9 mouse cellular contexts compared by ENCODE assay signal in genomic region chr8:109458580-109458979, GRCm38 (mm10). TPM values are rescaled to one million over a fixed set of nuclear protein-coding genes. Genes with fewer than 3 reads are reported as not detected.
A peak's percentile ranks its signal among the peaks of the same experiment; 100 is the strongest.
DNase-seq lines count a peak whose midpoint lies in the region; ATAC-seq and TF ChIP-seq lines count a peak whose summit lies in the region.
"Had no signal": no experiment of that assay in that cellular context is flagged by ENCODE, and none has a peak within 500 bp of the region (broad histone marks: within the 10 kb centered on the region; RNA-seq: fewer than 3 reads in every experiment).

No protein-coding gene starts in this region.

- no peak overlapping the region for H3K4me2 ChIP-seq in liver, embryonic 12.5 days

- no peak overlapping the region for H3K27ac ChIP-seq in ES-Bruce4 (ENCODE audit: insufficient read depth, low read length)
- no peak overlapping the region for H3K27ac ChIP-seq in liver, embryonic 12.5 days

- H3K9ac ChIP-seq in ES-Bruce4 (ENCODE audit: low read depth, poor library complexity, severe bottlenecking), result no peak overlapping the region
- no peak overlapping the region for H3K9ac ChIP-seq in liver, embryonic 12.5 days

- TF ChIP-seq CTCF in ES-Bruce4 (IDR thresholded peaks at IDR 0.05; ENCODE audit: low read depth, low read length), result no peak

- peak overlapping the region; percentile 8; the same call in 1 of the 2 replicates for H3K4me3 ChIP-seq in ES-Bruce4 (ENCODE audit: low read depth, low read length)
- H3K4me3 ChIP-seq in liver, embryonic 12.5 days, result no peak overlapping the region

- H3K9me3 ChIP-seq in ES-Bruce4 (replicated peaks; ENCODE audit: control insufficient read depth, insufficient read depth, low read length, poor library complexity, severe bottlenecking), result no peaks in the 10 kb centered on the region
- no peaks in the 10 kb centered on the region for H3K9me3 ChIP-seq in liver, embryonic 12.5 days (replicated peaks)

- peak; percentile 10 to 50 for DNase-seq in kidney, postnatal 25 days
- no peak for DNase-seq in kidney, adult 9 months
- peak; percentile 84 for DNase-seq in MN1 (ENCODE audit: low spot score)
- peak; percentile 26 for DNase-seq in heart, postnatal 4 days
- no peak for DNase-seq in testis, postnatal 10 days (ENCODE audit: low spot score)
- no peak for DNase-seq in urinary bladder, postnatal 4 days (ENCODE audit: low spot score in 2 of 2)

- peaks cover 4% of the 10 kb centered on the region for H3K4me1 ChIP-seq in ES-Bruce4 (ENCODE audit: control insufficient read depth, insufficient read depth, low read length)
- no peaks in the 10 kb centered on the region for H3K4me1 ChIP-seq in liver, embryonic 12.5 days

- H3K27me3 ChIP-seq in ES-Bruce4 (ENCODE audit: control insufficient read depth, insufficient read depth, low read length, poor library complexity, severe bottlenecking), result no peaks in the 10 kb centered on the region
- H3K27me3 ChIP-seq in liver, embryonic 12.5 days (replicated peaks), result no peaks in the 10 kb centered on the region

- no peak for ATAC-seq in liver, embryonic 12.5 days

- TF ChIP-seq POLR2A in ES-Bruce4 (IDR thresholded peaks at IDR 0.05; ENCODE audit: insufficient read depth, low read length), result no peak

- no peak for TF ChIP-seq EP300 in ES-Bruce4 (IDR thresholded peaks at IDR 0.05; ENCODE audit: insufficient read depth, low read depth, low read length)

- no peaks in the 10 kb centered on the region for H3K36me3 ChIP-seq in ES-Bruce4 (ENCODE audit: control insufficient read depth, insufficient read depth, low read length, poor library complexity, severe bottlenecking)
- no peaks in the 10 kb centered on the region for H3K36me3 ChIP-seq in liver, embryonic 12.5 days

- WGBS in liver, embryonic 12.5 days (ENCODE audit: insufficient replicate concordance), result 78% methylated on average over 12 of the region's 12 CpGs

RNA-seq across cellular contexts. Expression of gene Pmfbp1, which starts 35.2 kb away (rescaled TPM):
- polyA plus RNA-seq in ES-Bruce4 (2011; ENCODE audit: insufficient read depth, insufficient read length, low read depth, missing spikeins), result not detected in 2 replicates
- total RNA-seq in heart, postnatal 4 days (2021), result not detected
- polyA plus RNA-seq in liver, embryonic 12.5 days (2016; fragmentation: Nextera tagmentation; extraction: Ambion mirVana), result not detected in 2 replicates
- total RNA-seq: heart, postnatal 14 days had no signal

Comparison
In these comparisons a context has a peak if more than half of its experiments do, and no peak if none do; other contexts are left out.
1. DNase-seq: peak in kidney, postnatal 25 days (2 of 2), MN1 (single experiment) and heart, postnatal 4 days (single experiment); none in kidney, adult 9 months (single experiment), testis, postnatal 10 days (single experiment) and urinary bladder, postnatal 4 days (0 of 2).